Mouse (Mus musculus): ENCODE results near the gene Rps28. TPM values are rescaled to one million over a fixed set of nuclear protein-coding genes. Genes with fewer than 3 reads are reported as not detected.

Gene Rps28
- polyA plus RNA-seq, 1 experiment from 2014 or later = 1,168 TPM

DNA sequence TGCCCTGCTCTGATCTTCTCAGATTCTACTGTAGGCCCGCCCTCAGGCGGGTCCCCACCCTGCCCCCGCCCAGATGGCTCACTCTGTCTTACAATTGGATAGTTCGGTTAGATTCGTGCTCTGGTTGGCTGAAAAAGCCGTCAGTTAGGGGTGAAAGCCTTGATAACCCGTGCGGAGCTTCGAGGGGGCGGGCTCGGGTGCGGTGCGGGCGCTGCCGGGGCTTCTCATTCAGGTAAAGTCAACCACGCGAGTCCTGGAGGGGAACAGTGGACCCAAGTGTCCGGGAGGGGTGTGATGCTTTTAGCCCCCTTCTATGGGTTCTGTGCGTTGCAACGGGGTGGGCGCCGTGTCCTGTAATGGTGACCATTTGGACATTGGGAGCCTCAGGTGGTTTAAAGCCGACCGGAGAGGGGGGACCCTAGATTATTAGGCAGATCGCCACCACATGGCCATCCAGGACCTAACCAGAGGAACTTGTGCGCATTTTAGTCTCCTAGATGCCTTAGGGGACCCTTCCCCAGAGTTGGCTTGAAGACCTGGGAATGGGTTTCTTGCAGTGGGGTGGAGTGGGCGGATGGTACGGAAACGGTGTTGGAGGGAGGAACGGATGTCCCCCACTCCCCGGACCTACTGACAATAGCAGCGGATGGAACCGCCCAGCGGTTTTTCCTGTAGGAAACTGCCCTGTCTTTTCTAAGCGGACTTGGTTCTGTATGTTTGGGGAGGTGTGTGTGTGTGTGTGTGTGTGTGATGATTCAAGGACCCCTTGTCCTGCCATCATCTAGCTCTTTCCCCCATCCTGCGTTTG, 13.8 kb downstream of the Rps28 start, which contains the start of gene Kank3:
Gene Kank3, plus strand, starts transcription at position 186 of the 808 bp plus-strand sequence.
- H3K4me1 ChIP-seq = peaks cover 9% of the 10 kb centered on the region
- peak; percentile 98 for ATAC-seq (ENCODE audit: insufficient number of reproducible peaks, insufficient read depth, low FRiP score, low TSS enrichment, low read depth)
- 1% methylated on average over 36 of the region's 36 CpGs for WGBS

GRCm38 (mm10) chr17:33808192-33808591, 16.2 kb downstream of the Rps28 start:
- H3K27ac ChIP-seq = no peak overlapping the region
- no peak for ATAC-seq (ENCODE audit: insufficient number of reproducible peaks, insufficient read depth, low FRiP score, low TSS enrichment, low read depth)
- no peaks in the 10 kb centered on the region for H3K9me3 ChIP-seq
- no peak overlapping the region for H3K9ac ChIP-seq
- no peaks in the 10 kb centered on the region for H3K27me3 ChIP-seq
- no peak overlapping the region for H3K4me2 ChIP-seq
- 43% methylated on average over 10 of the region's 10 CpGs for whole genome bisulfite sequencing
- H3K4me3 ChIP-seq = no peak overlapping the region
- H3K36me3 ChIP-seq = no peaks in the 10 kb centered on the region
- peaks cover 9% of the 10 kb centered on the region for H3K4me1 ChIP-seq

More for the DNA sequence above, 13.8 kb downstream of the Rps28 start, which contains the start of gene Kank3:
- Histone ChIP-seq H3K9ac (peak within 1 kb of the TSS; percentile 74), H3K9me3 (no peaks in the 10 kb centered on the region), H3K4me3 (peak within 1 kb of the TSS; percentile 58), H3K4me2 (peak within 1 kb of the TSS; percentile 88), H3K27ac (no peak within 1 kb of the TSS; the same call in 1 of the 2 replicates), H3K36me3 (no peaks in the 10 kb centered on the region), H3K27me3 (no peaks in the 10 kb centered on the region)

DNA sequence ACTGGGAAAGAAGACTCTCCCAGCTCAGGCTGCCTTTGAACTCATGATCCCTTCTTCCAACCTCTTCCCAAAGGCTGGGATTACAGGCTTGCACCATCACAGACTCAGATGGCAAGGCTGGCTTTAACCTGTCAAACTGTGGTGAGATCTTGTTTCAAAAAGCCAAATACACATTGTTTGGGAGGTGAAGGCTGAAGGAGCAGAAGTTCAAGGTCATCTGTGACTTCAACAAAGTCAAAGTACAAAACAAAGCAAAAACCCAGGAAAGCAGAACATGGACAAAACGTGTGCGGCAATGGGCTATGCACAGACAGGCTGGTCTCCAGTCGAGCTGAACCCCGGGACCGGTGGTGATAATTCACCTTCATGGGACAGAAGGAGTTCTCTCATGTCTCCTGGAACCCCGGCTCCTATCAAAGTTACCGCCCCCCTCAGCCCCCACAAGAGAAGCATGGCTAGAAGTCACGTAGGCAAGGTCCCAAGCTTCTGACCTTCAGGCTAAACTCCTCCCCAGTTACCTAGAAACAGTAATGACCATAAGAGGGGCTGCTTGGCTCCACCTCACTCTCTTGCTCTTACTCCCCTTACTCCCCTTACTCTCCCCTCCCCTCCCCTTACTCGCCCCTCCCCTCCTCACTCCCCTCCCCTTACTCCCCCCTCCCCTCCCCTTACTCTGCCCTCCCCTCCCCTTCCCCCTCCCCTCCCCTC, 17.0 kb downstream of the Rps28 start:
- H3K27me3 ChIP-seq = no peaks in the 10 kb centered on the region
- no peak overlapping the region for H3K4me3 ChIP-seq
- no peaks in the 10 kb centered on the region for H3K9me3 ChIP-seq
- peaks cover 9% of the 10 kb centered on the region for H3K4me1 ChIP-seq
- 58% methylated on average over 9 of the region's 9 CpGs for WGBS
- no peak for ATAC-seq (ENCODE audit: insufficient number of reproducible peaks, insufficient read depth, low FRiP score, low TSS enrichment, low read depth)
- H3K27ac ChIP-seq = no peak overlapping the region
- no peaks in the 10 kb centered on the region for H3K36me3 ChIP-seq
- no peak overlapping the region for H3K9ac ChIP-seq
- no peak overlapping the region for H3K4me2 ChIP-seq

GRCm38 (mm10) chr17:33804745-33805144, 19.6 kb downstream of the Rps28 start:
- no peak for ATAC-seq (ENCODE audit: insufficient number of reproducible peaks, insufficient read depth, low FRiP score, low TSS enrichment, low read depth)
- Histone ChIP-seq H3K27ac (no peak overlapping the region), H3K9ac (no peak overlapping the region), H3K4me2 (no peak overlapping the region), H3K27me3 (no peaks in the 10 kb centered on the region), H3K36me3 (no peaks in the 10 kb centered on the region), H3K9me3 (no peaks in the 10 kb centered on the region), H3K4me1 (no peaks in the 10 kb centered on the region), H3K4me3 (no peak overlapping the region)
- WGBS = 50% methylated on average over 1 of the region's 1 CpGs

GRCm38 (mm10) chr17:33804205-33804604, 20.2 kb downstream of the Rps28 start:
- Histone ChIP-seq H3K4me1 (no peaks in the 10 kb centered on the region), H3K4me2 (no peak overlapping the region), H3K36me3 (no peaks in the 10 kb centered on the region), H3K9ac (no peak overlapping the region), H3K9me3 (no peaks in the 10 kb centered on the region), H3K4me3 (no peak overlapping the region), H3K27me3 (no peaks in the 10 kb centered on the region), H3K27ac (no peak overlapping the region)
- WGBS = 56% methylated on average over 4 of the region's 4 CpGs
- ATAC-seq (ENCODE audit: insufficient number of reproducible peaks, insufficient read depth, low FRiP score, low TSS enrichment, low read depth) = no peak

DNA sequence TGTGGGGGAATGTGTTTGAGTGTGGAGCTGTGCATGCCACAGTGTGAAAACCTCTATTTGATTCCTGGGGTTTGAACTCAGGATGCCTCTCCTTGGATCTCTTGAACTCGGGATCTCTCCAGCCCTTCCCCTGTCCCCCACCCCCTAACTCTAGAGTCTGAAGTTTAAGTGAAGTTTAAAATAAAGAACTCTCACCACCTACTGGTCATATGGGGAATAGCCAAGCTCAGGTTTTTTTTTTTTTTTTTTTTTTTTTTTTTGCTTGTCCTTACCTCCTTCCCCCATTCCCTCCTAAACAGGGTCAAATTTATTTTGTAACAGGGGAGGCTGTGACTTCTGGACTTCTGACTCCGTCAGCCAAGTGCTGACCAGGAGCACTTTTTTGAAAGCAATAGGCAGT, 22.1 kb downstream of the Rps28 start:
- H3K4me2 ChIP-seq = no peak overlapping the region
- no peaks in the 10 kb centered on the region for H3K36me3 ChIP-seq
- H3K9me3 ChIP-seq = no peaks in the 10 kb centered on the region
- no peak for ATAC-seq (ENCODE audit: insufficient number of reproducible peaks, insufficient read depth, low FRiP score, low TSS enrichment, low read depth)
- H3K9ac ChIP-seq = no peak overlapping the region
- no peaks in the 10 kb centered on the region for H3K4me1 ChIP-seq
- WGBS = 3% methylated on average over 2 of the region's 2 CpGs
- H3K4me3 ChIP-seq = no peak overlapping the region
- H3K27me3 ChIP-seq = no peaks in the 10 kb centered on the region
- no peak overlapping the region for H3K27ac ChIP-seq

DNA sequence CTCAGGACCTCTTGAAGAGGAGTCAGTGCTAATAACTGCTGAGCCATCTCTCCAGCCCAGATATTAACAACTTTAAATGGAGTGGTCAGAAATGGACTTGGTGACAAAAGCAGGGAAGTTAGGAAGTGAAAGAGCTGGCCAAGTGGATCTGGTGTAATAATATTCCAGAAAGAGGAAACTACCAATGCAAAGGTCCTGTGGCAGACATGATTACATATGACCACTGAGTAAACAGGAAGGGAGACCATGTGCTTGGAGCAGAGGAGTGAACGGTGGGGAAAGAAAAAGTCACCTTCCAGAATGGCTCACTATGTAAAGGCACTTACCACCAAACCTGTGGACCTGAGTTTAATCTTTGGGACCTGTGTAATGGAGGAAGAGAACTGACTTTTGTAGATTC, 25.1 kb downstream of the Rps28 start:
- H3K4me2 ChIP-seq = no peak overlapping the region
- H3K9ac ChIP-seq = no peak overlapping the region
- H3K27ac ChIP-seq = no peak overlapping the region
- H3K4me1 ChIP-seq = no peaks in the 10 kb centered on the region
- H3K27me3 ChIP-seq = no peaks in the 10 kb centered on the region
- no peaks in the 10 kb centered on the region for H3K9me3 ChIP-seq
- ATAC-seq (ENCODE audit: insufficient number of reproducible peaks, insufficient read depth, low FRiP score, low TSS enrichment, low read depth) = no peak
- H3K36me3 ChIP-seq = no peaks in the 10 kb centered on the region
- WGBS = 45% methylated on average over 1 of the region's 1 CpGs
- no peak overlapping the region for H3K4me3 ChIP-seq

- H3K36me3 ChIP-seq = no peaks in the 10 kb centered on the region
- ATAC-seq (ENCODE audit: insufficient number of reproducible peaks, insufficient read depth, low FRiP score, low TSS enrichment, low read depth) = no peak
- no peak overlapping the region for H3K9ac ChIP-seq
- H3K4me2 ChIP-seq = no peak overlapping the region
- no peaks in the 10 kb centered on the region for H3K9me3 ChIP-seq
- no peaks in the 10 kb centered on the region for H3K27me3 ChIP-seq
- WGBS = 50% methylated on average over 3 of the region's 3 CpGs
- H3K27ac ChIP-seq = no peak overlapping the region
- H3K4me3 ChIP-seq = no peak overlapping the region
- no peaks in the 10 kb centered on the region for H3K4me1 ChIP-seq
These were observed 26.1 kb downstream of the Rps28 start for GRCm38 (mm10) chr17:33798306-33798705.

DNA sequence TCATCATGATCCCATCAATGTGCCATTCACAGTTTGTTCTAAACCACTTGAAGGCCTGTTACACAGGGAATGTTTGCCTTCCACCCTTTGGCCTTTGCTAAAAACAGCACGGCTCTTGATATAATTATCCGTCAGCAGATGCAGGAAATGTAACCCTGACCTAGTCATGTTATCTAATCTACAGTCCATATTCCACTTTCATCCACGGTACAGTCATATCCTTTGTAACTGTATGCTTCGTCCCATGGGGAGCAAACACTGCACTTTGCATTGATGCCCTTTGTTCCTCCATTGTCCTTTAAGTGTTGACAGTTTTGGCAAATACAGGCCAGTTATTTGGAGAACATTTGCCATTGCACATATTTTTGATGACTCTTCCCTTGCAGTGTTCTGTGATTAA, 35.6 kb downstream of the Rps28 start:
- no peak overlapping the region for H3K27ac ChIP-seq
- no peaks in the 10 kb centered on the region for H3K27me3 ChIP-seq
- ATAC-seq (ENCODE audit: insufficient number of reproducible peaks, insufficient read depth, low FRiP score, low TSS enrichment, low read depth) = no peak
- no peak overlapping the region for H3K4me3 ChIP-seq
- 50% methylated on average over 4 of the region's 4 CpGs for WGBS
- peaks cover under 1% of the 10 kb centered on the region; the same call in 1 of the 2 replicates for H3K4me1 ChIP-seq
- H3K4me2 ChIP-seq = no peak overlapping the region
- no peaks in the 10 kb centered on the region for H3K36me3 ChIP-seq
- no peaks in the 10 kb centered on the region for H3K9me3 ChIP-seq
- H3K9ac ChIP-seq = no peak overlapping the region

DNA sequence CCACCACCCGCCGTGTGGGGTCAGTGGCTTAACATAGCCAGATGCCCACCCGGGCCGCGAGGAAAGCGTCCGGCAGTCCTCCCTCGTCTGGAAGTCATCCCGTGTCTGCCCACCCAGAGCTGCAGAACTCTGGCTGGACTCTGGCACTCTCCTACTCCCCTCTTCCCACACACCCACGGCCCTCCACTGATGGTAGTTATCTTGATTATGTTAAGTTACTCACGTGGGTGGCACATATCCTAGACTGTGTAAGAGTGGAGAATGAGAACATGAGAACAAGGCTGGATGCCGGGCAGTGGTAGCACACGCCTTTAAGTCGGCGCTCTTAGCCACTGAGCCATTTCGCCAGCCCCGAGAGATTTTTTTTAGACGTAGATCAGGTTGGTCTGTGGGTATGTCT, 38.0 kb downstream of the Rps28 start:
- ATAC-seq (ENCODE audit: insufficient number of reproducible peaks, insufficient read depth, low FRiP score, low TSS enrichment, low read depth) = no peak
- Histone ChIP-seq H3K27ac (no peak overlapping the region), H3K9me3 (no peaks in the 10 kb centered on the region), H3K4me2 (no peak overlapping the region), H3K9ac (no peak overlapping the region), H3K4me3 (no peak overlapping the region), H3K4me1 (peaks cover 23% of the 10 kb centered on the region), H3K27me3 (no peaks in the 10 kb centered on the region), H3K36me3 (no peaks in the 10 kb centered on the region)
- WGBS = 83% methylated on average over 18 of the region's 18 CpGs

DNA sequence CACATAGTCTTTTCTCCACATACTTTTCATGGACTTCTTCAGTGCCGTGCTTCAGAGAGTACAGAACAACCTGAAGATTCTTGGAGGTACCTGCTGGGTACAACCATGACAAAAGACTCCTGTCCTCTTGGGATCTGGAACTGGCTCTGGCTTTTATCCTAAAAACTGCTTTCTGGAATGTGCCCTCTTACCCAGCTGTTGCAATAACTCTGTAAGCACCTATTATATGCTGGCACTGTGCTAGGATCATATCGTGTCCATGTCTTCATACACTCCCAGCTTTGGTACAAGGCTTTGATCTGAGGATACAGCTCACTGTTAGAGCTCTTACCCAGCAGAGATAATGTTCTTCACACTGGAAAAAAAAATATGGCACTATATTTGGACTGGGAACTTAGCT, 39.4 kb downstream of the Rps28 start:
- Histone ChIP-seq H3K27me3 (no peaks in the 10 kb centered on the region), H3K9me3 (no peaks in the 10 kb centered on the region), H3K4me2 (no peak overlapping the region), H3K9ac (no peak overlapping the region), H3K4me1 (peaks cover 38% of the 10 kb centered on the region), H3K27ac (no peak overlapping the region), H3K36me3 (no peaks in the 10 kb centered on the region), H3K4me3 (no peak overlapping the region)
- ATAC-seq (ENCODE audit: insufficient number of reproducible peaks, insufficient read depth, low FRiP score, low TSS enrichment, low read depth) = no peak
- 87% methylated on average over 2 of the region's 2 CpGs for WGBS

DNA sequence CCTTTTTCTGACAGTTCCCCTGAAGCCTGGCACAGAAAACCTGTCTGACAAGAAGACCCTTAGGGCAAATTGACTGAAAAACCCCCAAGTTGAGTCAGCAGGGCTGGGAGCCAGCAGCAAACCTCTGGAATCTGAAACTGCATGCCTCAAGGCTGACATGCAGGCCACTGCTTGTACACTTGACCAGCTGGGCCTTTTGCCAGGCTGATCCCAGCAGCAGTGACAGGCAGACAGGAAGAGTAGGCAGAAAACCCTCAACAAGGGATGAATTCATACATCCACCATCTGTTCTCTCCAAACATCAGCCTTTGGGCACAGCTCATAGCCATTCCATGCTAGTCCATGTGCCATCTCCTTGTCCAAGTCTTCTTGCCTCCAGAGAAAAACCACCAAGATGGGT, 41.0 kb downstream of the Rps28 start:
- Histone ChIP-seq H3K27me3 (no peaks in the 10 kb centered on the region), H3K4me1 (peaks cover 51% of the 10 kb centered on the region)
- ATAC-seq (ENCODE audit: insufficient number of reproducible peaks, insufficient read depth, low FRiP score, low TSS enrichment, low read depth) = no peak

More for the DNA sequence above, 41.0 kb downstream of the Rps28 start:
- Histone ChIP-seq H3K9me3 (no peaks in the 10 kb centered on the region), H3K36me3 (peaks cover 3% of the 10 kb centered on the region), H3K4me3 (no peak overlapping the region), H3K27ac (peak overlapping the region; percentile 16), H3K9ac (no peak overlapping the region), H3K4me2 (no peak overlapping the region)
